ENCODE assay signal across 8 mouse cellular contexts in genomic region chr11:101057860-101058259, GRCm38 (mm10). TPM values are rescaled to one million over a fixed set of nuclear protein-coding genes. Genes with fewer than 3 reads are reported as not detected.
DNase-seq lines count a peak whose midpoint lies in the region; ATAC-seq and TF ChIP-seq lines count a peak whose summit lies in the region.
"Had no signal": no experiment of that assay in that cellular context is flagged by ENCODE, and none has a peak within 500 bp of the region (broad histone marks: within the 10 kb centered on the region; RNA-seq: fewer than 3 reads in every experiment).

No protein-coding gene starts in this region.

- peaks cover under 1% of the 10 kb centered on the region; the same call in 1 of the 2 replicates for H3K4me1 ChIP-seq in bone marrow macrophage, adult 2 months (ENCODE audit: control insufficient read depth, insufficient read depth, low read length)

- peak; percentile 70 for ATAC-seq in erythroblast, adult 5-6 weeks (replicated peaks; ENCODE audit: low FRiP score, poor library complexity, severe bottlenecking)
- peak; percentile 69 for ATAC-seq in megakaryocyte-erythroid progenitor cell, adult 5-6 weeks (replicated peaks; ENCODE audit: low FRiP score, low TSS enrichment, poor library complexity, severe bottlenecking)

- TF ChIP-seq CTCF in bone marrow macrophage, adult 2 months (IDR thresholded peaks at IDR 0.05; ENCODE audit: low read depth, low read length) = peak; percentile 83

- no peak overlapping the region for H3K4me3 ChIP-seq in bone marrow macrophage, adult 2 months (ENCODE audit: insufficient read depth, low read length)

- TF ChIP-seq POLR2A in bone marrow macrophage, adult 2 months (IDR thresholded peaks at IDR 0.05; ENCODE audit: borderline replicate concordance, low read depth, low read length) = no peak

- H3K27ac ChIP-seq in bone marrow macrophage, adult 2 months (ENCODE audit: insufficient read depth, low read depth, low read length) = no peak overlapping the region
- H3K27ac ChIP-seq: macrophage had no signal

- intact Hi-C loops in heart, postnatal 10 days (cut with DNase I) = loop anchor here (1.0 kb wide), 1 partner anchor 75 kb away; no protein-coding TSS in a partner anchor

- peak; percentile 85 for DNase-seq in MN1 (ENCODE audit: low spot score)
- peak; percentile 93 to 95 for DNase-seq in heart, postnatal 10 days
- DNase-seq in left cerebral cortex, adult 11 months (ENCODE audit: low spot score) = peak; percentile 68
- DNase-seq in spleen, adult 12 weeks (ENCODE audit: low spot score) = peak; percentile 76

RNA-seq across cellular contexts. Expression of gene Naglu, which starts 12.0 kb away (rescaled TPM):
- polyA plus RNA-seq in bone marrow macrophage, adult 2 months (2012; ENCODE audit: insufficient read depth, insufficient read length, missing spikeins) = 59.5 and 64.3 TPM in 2 replicates
- 3.1 and 3.7 TPM in 2 replicates for total RNA-seq in erythroblast, adult 5-6 weeks (2015; ENCODE audit: low replicate concordance)
- 2.0 and 2.8 TPM in 2 replicates for total RNA-seq in erythroblast, adult 5-6 weeks (2017; ENCODE audit: low replicate concordance)
- 1 to 10 TPM; 9.9 to 10.0 TPM for total RNA-seq in heart, postnatal 10 days (2021)
- 1.5 and 4.3 TPM in 2 replicates for total RNA-seq in megakaryocyte-erythroid progenitor cell, adult 5-6 weeks (2014; fragmentation: Nextera tagmentation)
- 3.1 and 4.5 TPM in 2 replicates for total RNA-seq in megakaryocyte-erythroid progenitor cell, adult 5-6 weeks (2017)

RNA-seq across cellular contexts. Expression of gene Hsd17b1, which starts 20.4 kb away (rescaled TPM):
- polyA plus RNA-seq in bone marrow macrophage, adult 2 months (2012; ENCODE audit: insufficient read depth, insufficient read length, missing spikeins) = 0.60 TPM in 1 of 2 replicates, not detected in the other
- total RNA-seq in erythroblast, adult 5-6 weeks (2015; ENCODE audit: low replicate concordance) = 2.1 TPM in 1 of 2 replicates, not detected in the other
- 1.9 TPM in 1 of 2 replicates, not detected in the other for total RNA-seq in erythroblast, adult 5-6 weeks (2017; ENCODE audit: low replicate concordance)
- under 1 TPM in 1 of 2 experiments, not detected in 1; 0.45 TPM for total RNA-seq in heart, postnatal 10 days (2021)
- not detected in 2 replicates for total RNA-seq in megakaryocyte-erythroid progenitor cell, adult 5-6 weeks (2014; fragmentation: Nextera tagmentation)
- not detected in 2 replicates for total RNA-seq in megakaryocyte-erythroid progenitor cell, adult 5-6 weeks (2017)

RNA-seq across cellular contexts. Expression of gene Coasy, which starts 24.5 kb away (rescaled TPM):
- polyA plus RNA-seq in bone marrow macrophage, adult 2 months (2012; ENCODE audit: insufficient read depth, insufficient read length, missing spikeins) = 16.5 and 19.6 TPM in 2 replicates
- total RNA-seq in erythroblast, adult 5-6 weeks (2015; ENCODE audit: low replicate concordance) = 6.7 and 7.5 TPM in 2 replicates
- 3.8 and 9.6 TPM in 2 replicates for total RNA-seq in erythroblast, adult 5-6 weeks (2017; ENCODE audit: low replicate concordance)
- 10 to 100 TPM; 18.7 to 21.4 TPM for total RNA-seq in heart, postnatal 10 days (2021)
- total RNA-seq in megakaryocyte-erythroid progenitor cell, adult 5-6 weeks (2014; fragmentation: Nextera tagmentation) = 27.3 and 30.7 TPM in 2 replicates
- 15.1 and 17.2 TPM in 2 replicates for total RNA-seq in megakaryocyte-erythroid progenitor cell, adult 5-6 weeks (2017)

RNA-seq across cellular contexts. Expression of gene Mlx, which starts 29.2 kb away (rescaled TPM):
- 53.8 and 67.3 TPM in 2 replicates for polyA plus RNA-seq in bone marrow macrophage, adult 2 months (2012; ENCODE audit: insufficient read depth, insufficient read length, missing spikeins)
- 20.5 and 26.9 TPM in 2 replicates for total RNA-seq in erythroblast, adult 5-6 weeks (2015; ENCODE audit: low replicate concordance)
- total RNA-seq in erythroblast, adult 5-6 weeks (2017; ENCODE audit: low replicate concordance) = 18.4 and 23.7 TPM in 2 replicates
- total RNA-seq in heart, postnatal 10 days (2021) = 10 to 100 TPM; 14.1 to 18.1 TPM
- total RNA-seq in megakaryocyte-erythroid progenitor cell, adult 5-6 weeks (2014; fragmentation: Nextera tagmentation) = 46.8 and 53.3 TPM in 2 replicates
- 34.5 and 74.8 TPM in 2 replicates for total RNA-seq in megakaryocyte-erythroid progenitor cell, adult 5-6 weeks (2017)

RNA-seq across cellular contexts. Expression of gene Psmc3ip, which starts 37.4 kb away (rescaled TPM):
- 4.1 and 4.8 TPM in 2 replicates for polyA plus RNA-seq in bone marrow macrophage, adult 2 months (2012; ENCODE audit: insufficient read depth, insufficient read length, missing spikeins)
- total RNA-seq in erythroblast, adult 5-6 weeks (2015; ENCODE audit: low replicate concordance) = 2.7 and 4.4 TPM in 2 replicates
- 4.1 and 13.7 TPM in 2 replicates for total RNA-seq in erythroblast, adult 5-6 weeks (2017; ENCODE audit: low replicate concordance)
- 1 to 10 TPM; 5.0 to 5.6 TPM for total RNA-seq in heart, postnatal 10 days (2021)
- total RNA-seq in megakaryocyte-erythroid progenitor cell, adult 5-6 weeks (2014; fragmentation: Nextera tagmentation) = 26.2 and 65.9 TPM in 2 replicates
- 38.0 and 79.3 TPM in 2 replicates for total RNA-seq in megakaryocyte-erythroid progenitor cell, adult 5-6 weeks (2017)
